Comparison of ENCODE assay signal across 8 mouse cellular contexts in the genomic region with DNA sequence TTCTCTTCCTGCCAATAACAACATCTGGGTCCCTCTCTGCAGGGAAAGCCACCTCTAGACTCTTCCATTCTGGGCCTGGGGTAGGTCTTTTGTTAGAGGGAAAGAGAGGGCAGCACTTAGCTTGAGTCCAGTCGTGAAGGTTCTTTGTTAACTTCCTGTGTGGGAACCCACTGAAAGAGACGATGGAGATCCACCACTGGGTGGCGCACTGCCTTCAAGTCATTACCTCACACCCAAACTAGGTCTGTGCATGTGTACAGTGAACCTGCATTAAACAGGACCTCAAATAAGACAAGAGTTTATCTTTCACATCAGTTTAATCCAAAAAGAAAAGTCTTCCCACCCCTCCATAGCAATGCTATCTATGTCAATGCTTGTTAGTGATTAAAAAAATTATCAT. TPM values are rescaled to one million over a fixed set of nuclear protein-coding genes. Genes with fewer than 3 reads are reported as not detected.
A peak's percentile ranks its signal among the peaks of the same experiment; 100 is the strongest.
DNase-seq lines count a peak whose midpoint lies in the region; ATAC-seq lines count a peak whose summit lies in the region.

No protein-coding gene starts in this region.

- H3K4me3 ChIP-seq in kidney, embryonic 16.5 days (ENCODE audit: low read length), result no peak overlapping the region
- H3K4me3 ChIP-seq in liver, embryonic 11.5 days (ENCODE audit: low read depth, low read length), result no peak overlapping the region
- H3K4me3 ChIP-seq in neural tube, embryonic 12.5 days, result no peak overlapping the region

- WGBS in kidney, embryonic 16.5 days, result 6% methylated on average over 3 of the region's 3 CpGs
- 0% methylated on average over 3 of the region's 3 CpGs for WGBS in liver, embryonic 11.5 days
- 4% methylated on average over 3 of the region's 3 CpGs for WGBS in neural tube, embryonic 12.5 days

- no peak overlapping the region for H3K27ac ChIP-seq in kidney, embryonic 16.5 days (ENCODE audit: low read length)
- H3K27ac ChIP-seq in liver, embryonic 11.5 days (ENCODE audit: low read depth, low read length), result no peak overlapping the region
- H3K27ac ChIP-seq in neural tube, embryonic 12.5 days, result no peak overlapping the region

- H3K27me3 ChIP-seq in kidney, embryonic 16.5 days (ENCODE audit: insufficient read depth, low read length), result no peaks in the 10 kb centered on the region
- H3K27me3 ChIP-seq in liver, embryonic 11.5 days (replicated peaks; ENCODE audit: control insufficient read depth, insufficient read depth, low read length), result no peaks in the 10 kb centered on the region
- no peaks in the 10 kb centered on the region for H3K27me3 ChIP-seq in neural tube, embryonic 12.5 days (replicated peaks)

- no peaks in the 10 kb centered on the region for H3K4me1 ChIP-seq in kidney, embryonic 16.5 days (ENCODE audit: insufficient read depth, low read length)
- H3K4me1 ChIP-seq in liver, embryonic 11.5 days (replicated peaks; ENCODE audit: control insufficient read depth, insufficient read depth, low read length), result no peaks in the 10 kb centered on the region
- H3K4me1 ChIP-seq in neural tube, embryonic 12.5 days, result no peaks in the 10 kb centered on the region

- peak; percentile 67 for DNase-seq in A20 (ENCODE audit: low read depth, low spot score)
- DNase-seq in ZHBTc4 (ENCODE audit: low read depth, low spot score), result peak; percentile 82
- DNase-seq in embryo, embryonic 9.5 days (ENCODE audit: extremely low spot score), result peak; percentile 51
- peak; percentile 48 for DNase-seq in heart, adult 8-10 months (ENCODE audit: low spot score)
- peak; percentile 51 for DNase-seq in liver, embryonic 11.5 days (ENCODE audit: low spot score)
- peak; percentile 88 for DNase-seq in testis, postnatal 10 days (ENCODE audit: low spot score)

- no peak overlapping the region for H3K4me2 ChIP-seq in kidney, embryonic 16.5 days (replicated peaks; ENCODE audit: low read depth, low read length)
- no peak overlapping the region for H3K4me2 ChIP-seq in liver, embryonic 11.5 days
- H3K4me2 ChIP-seq in neural tube, embryonic 12.5 days (replicated peaks), result no peak overlapping the region

- no peaks in the 10 kb centered on the region for H3K36me3 ChIP-seq in kidney, embryonic 16.5 days (ENCODE audit: insufficient read depth, low read length)
- H3K36me3 ChIP-seq in liver, embryonic 11.5 days (ENCODE audit: control insufficient read depth, insufficient read depth, low read length), result no peaks in the 10 kb centered on the region
- no peaks in the 10 kb centered on the region for H3K36me3 ChIP-seq in neural tube, embryonic 12.5 days

- H3K9ac ChIP-seq in kidney, embryonic 16.5 days (replicated peaks; ENCODE audit: low read length), result no peak overlapping the region
- H3K9ac ChIP-seq in liver, embryonic 11.5 days (ENCODE audit: low read depth, low read length), result no peak overlapping the region
- no peak overlapping the region for H3K9ac ChIP-seq in neural tube, embryonic 12.5 days

- no peaks in the 10 kb centered on the region for H3K9me3 ChIP-seq in kidney, embryonic 16.5 days (ENCODE audit: low read length)
- H3K9me3 ChIP-seq in liver, embryonic 11.5 days (ENCODE audit: control insufficient read depth, low read length), result no peaks in the 10 kb centered on the region
- no peaks in the 10 kb centered on the region for H3K9me3 ChIP-seq in neural tube, embryonic 12.5 days

- peak; percentile 67; the same call in 1 of the 2 replicates for ATAC-seq in kidney, embryonic 16.5 days (ENCODE audit: low FRiP score, low TSS enrichment)
- peak; percentile 77 for ATAC-seq in liver, embryonic 11.5 days (replicated peaks; ENCODE audit: low FRiP score)
- ATAC-seq in neural tube, embryonic 12.5 days (ENCODE audit: low FRiP score, low read depth), result peak; percentile 43; the same call in 1 of the 2 replicates

RNA-seq across cellular contexts. Expression of gene Vmn2r27, which starts 31.0 kb away (rescaled TPM):
- not detected for total RNA-seq in heart, adult 8-10 months (2022)
- polyA plus RNA-seq in kidney, embryonic 16.5 days (2015; fragmentation: Nextera tagmentation; extraction: Ambion mirVana), result not detected in 2 replicates
- polyA plus RNA-seq in liver, embryonic 11.5 days (2014; fragmentation: Nextera tagmentation; extraction: Ambion mirVana), result not detected in 2 replicates
- polyA plus RNA-seq in neural tube, embryonic 12.5 days (2016; fragmentation: Nextera tagmentation; extraction: Ambion mirVana), result not detected in 2 replicates

RNA-seq across cellular contexts. Expression of gene Cd163, which starts 41.8 kb away (rescaled TPM):
- total RNA-seq in heart, adult 8-10 months (2022), result 10 to 100 TPM in 3 of 4 experiments, 1 to 10 TPM in 1; 8.5 to 14.7 (median 11.9) TPM
- polyA plus RNA-seq in kidney, embryonic 16.5 days (2015; fragmentation: Nextera tagmentation; extraction: Ambion mirVana), result 0.61 and 0.68 TPM in 2 replicates
- not detected in 2 replicates for polyA plus RNA-seq in liver, embryonic 11.5 days (2014; fragmentation: Nextera tagmentation; extraction: Ambion mirVana)
- polyA plus RNA-seq in neural tube, embryonic 12.5 days (2016; fragmentation: Nextera tagmentation; extraction: Ambion mirVana), result not detected in 2 replicates
